Mouse (Mus musculus): ENCODE results near the gene Ocm. TPM values are rescaled to one million over a fixed set of nuclear protein-coding genes. Genes with fewer than 3 reads are reported as not detected.

The Ocm gene
- total and polyA plus RNA-seq, 3 experiments = not detected

DNA sequence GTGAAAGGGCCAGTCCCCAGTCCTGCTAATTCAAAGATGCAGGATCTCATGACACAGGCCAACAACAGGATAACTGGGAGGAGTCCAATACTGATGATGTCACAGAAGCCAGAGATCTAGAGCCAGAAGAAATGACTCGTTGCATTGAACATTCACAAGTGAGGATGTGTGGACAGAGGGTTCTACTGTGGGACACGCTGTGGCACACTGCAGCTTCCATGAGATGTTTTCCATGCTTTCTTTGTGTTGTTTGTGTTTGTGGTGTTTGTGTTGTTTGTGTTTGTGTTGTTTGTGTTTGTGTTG, 50.9 kb downstream of the Ocm start:
- H3K27ac ChIP-seq (ENCODE audit: insufficient read depth, low read depth) = no peak overlapping the region
- H3K4me2 ChIP-seq (ENCODE audit: insufficient read depth, low read depth, poor library complexity, severe bottlenecking) = no peak overlapping the region
- dilution Hi-C loops (cut with MboI; ENCODE audit: extremely low pct_ligation_motif_present, extremely low pct_unique_long_range_greater_than_20kb, low sequenced_read_pairs) = no loop called here

DNA sequence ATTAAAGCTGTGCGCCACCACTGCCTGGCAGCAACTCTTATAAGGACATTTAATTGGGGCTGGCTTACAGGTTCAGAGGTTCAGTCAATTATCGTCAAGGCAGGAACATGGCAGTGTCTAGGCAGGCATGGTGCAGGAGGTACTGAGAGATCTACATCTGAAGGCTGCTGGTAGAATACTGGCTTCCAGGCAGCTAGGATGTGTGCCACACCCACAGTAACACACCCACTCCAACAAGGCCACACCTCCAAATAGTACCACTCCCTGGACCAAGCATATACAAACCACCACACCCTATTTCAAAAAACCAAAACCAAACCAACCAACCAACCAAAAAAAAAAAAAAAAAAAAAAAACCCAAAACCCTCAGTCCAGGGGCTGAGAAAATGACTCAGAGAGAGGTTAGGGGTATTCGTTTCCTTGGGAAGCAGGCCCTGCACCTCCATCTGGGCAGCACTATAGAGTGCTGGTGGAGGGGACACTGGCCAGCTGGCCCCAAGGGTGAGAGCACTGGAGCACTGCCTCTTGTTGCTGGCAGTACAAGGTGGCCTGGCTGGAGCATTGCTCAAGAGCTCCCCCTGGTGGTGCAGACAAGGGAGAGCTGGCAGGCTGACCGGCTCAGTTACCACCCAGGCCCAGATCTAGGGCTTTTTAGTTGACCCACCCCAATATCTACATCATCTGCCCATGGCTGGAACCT, 51.4 kb downstream of the Ocm start:
- in situ Hi-C loops (cut with MboI; ENCODE audit: low pct_ligation_motif_present, low pct_unique_long_range_greater_than_20kb, low sequenced_read_pairs) (no loop called here), dilution Hi-C loops (cut with MboI; ENCODE audit: extremely low pct_ligation_motif_present, extremely low pct_unique_long_range_greater_than_20kb, low sequenced_read_pairs) (no loop called here)
- Histone ChIP-seq H3K4me1 (ENCODE audit: control insufficient read depth in 1 of 2, insufficient read depth in 2 of 2) (peaks cover 0 to 4% of the 10 kb centered on the region in 2 experiments; a peak in 1 of 4 replicates), H3K4me2 (ENCODE audit: insufficient read depth, low read depth, poor library complexity, severe bottlenecking) (no peak overlapping the region), H3K9me3 (replicated peaks; ENCODE audit: low read length) (no peaks in the 10 kb centered on the region), H3K79me2 (replicated peaks; ENCODE audit: control insufficient read depth, extremely low read depth, insufficient read depth, poor library complexity, severe bottlenecking) (no peaks in the 10 kb centered on the region), H3K27me3 (replicated peaks) (no peaks in the 10 kb centered on the region), H3K36me3 (replicated peaks in 1 of 2; ENCODE audit: control insufficient read depth in 1 of 2, insufficient read depth in 1 of 2, low read length in 1 of 2) (no peaks in the 10 kb centered on the region), H3K27ac (ENCODE audit: insufficient read depth, low read depth) (no peak overlapping the region), H3K4me3 (replicated peaks in 1 of 3; ENCODE audit: low read depth in 2 of 3, low read length in 2 of 3, poor library complexity in 1 of 3) (no peak overlapping the region), H3K9ac (ENCODE audit: insufficient read depth, low read depth) (no peak overlapping the region)
- peak; percentile 72 for DNase-seq (ENCODE audit: extremely low read depth)
- TF ChIP-seq BHLHE40 (IDR thresholded peaks at IDR 0.05; ENCODE audit: low read depth, low read length) = no peak
- TF ChIP-seq ZNF384 (IDR thresholded peaks at IDR 0.05; ENCODE audit: low read depth, low read length) = peak; percentile 78
- TF ChIP-seq ZMIZ1 (IDR thresholded peaks at IDR 0.05; ENCODE audit: low read depth, low read length) = no peak
- peak; percentile 31; the same call in 1 of the 2 replicates for TF ChIP-seq TCF12 (IDR thresholded peaks at IDR 0.05; ENCODE audit: low read depth, low read length)
- no peak for TF ChIP-seq RCOR1 (conservative IDR thresholded peaks at IDR 0.05; ENCODE audit: low read depth, low read length)
- TF ChIP-seq MXI1 (IDR thresholded peaks at IDR 0.05; ENCODE audit: low read depth, low read length) = no peak
- TF ChIP-seq GABPA (IDR thresholded peaks at IDR 0.05; ENCODE audit: insufficient replicate concordance, low read depth, low read length) = no peak
- no peak for TF ChIP-seq PAX5 (IDR thresholded peaks at IDR 0.05; ENCODE audit: low read length)
- peak; percentile 90 for TF ChIP-seq SMC3 (IDR thresholded peaks at IDR 0.05; ENCODE audit: low read depth, low read length)
- TF ChIP-seq NELFE (IDR thresholded peaks at IDR 0.05; ENCODE audit: low read depth, low read length) = peak; percentile 28; the same call in 1 of the 2 replicates
- peak; percentile 66 to 87 for TF ChIP-seq CTCF (conservative IDR thresholded peaks at IDR 0.05 in 1 of 2, IDR thresholded peaks at IDR 0.05 in 1 of 2; ENCODE audit: low read depth in 2 of 2, low read length in 2 of 2)
- peak; percentile 76 for TF ChIP-seq RAD21 (IDR thresholded peaks at IDR 0.05; ENCODE audit: low read depth, low read length)
- no peak for TF ChIP-seq ELF1 (IDR thresholded peaks at IDR 0.05; ENCODE audit: low read depth, low read length)
- TF ChIP-seq ZC3H11A (IDR thresholded peaks at IDR 0.05; ENCODE audit: low read depth, low read length) = 0 out of 2 replicates have a peak, but pooled peaks have one; percentile 15
- TF ChIP-seq POLR2A (IDR thresholded peaks at IDR 0.05; ENCODE audit: low read depth, low read length) = no peak
- TF ChIP-seq MAZ (IDR thresholded peaks at IDR 0.05; ENCODE audit: low read depth, low read length) = no peak
- no peak for TF ChIP-seq MAX (IDR thresholded peaks at IDR 0.05; ENCODE audit: low read length)
- TF ChIP-seq MYC (IDR thresholded peaks at IDR 0.05; ENCODE audit: low read depth, low read length) = no peak

More for the DNA sequence above, 50.9 kb downstream of the Ocm start:
- Histone ChIP-seq H3K4me3 (replicated peaks in 1 of 3; ENCODE audit: low read depth in 2 of 3, low read length in 2 of 3, poor library complexity in 1 of 3) (no peak overlapping the region), H3K36me3 (replicated peaks in 1 of 2; ENCODE audit: control insufficient read depth in 1 of 2, insufficient read depth in 1 of 2, low read length in 1 of 2) (no peaks in the 10 kb centered on the region), H3K79me2 (replicated peaks; ENCODE audit: control insufficient read depth, extremely low read depth, insufficient read depth, poor library complexity, severe bottlenecking) (no peaks in the 10 kb centered on the region), H3K9ac (ENCODE audit: insufficient read depth, low read depth) (no peak overlapping the region), H3K4me1 (ENCODE audit: control insufficient read depth in 1 of 2, insufficient read depth in 2 of 2) (peaks cover 0 to 4% of the 10 kb centered on the region in 2 experiments; a peak in 1 of 4 replicates), H3K27me3 (replicated peaks) (no peaks in the 10 kb centered on the region), H3K9me3 (replicated peaks; ENCODE audit: low read length) (no peaks in the 10 kb centered on the region)
- DNase-seq (ENCODE audit: extremely low read depth) = no peak
- in situ Hi-C loops (cut with MboI; ENCODE audit: low pct_ligation_motif_present, low pct_unique_long_range_greater_than_20kb, low sequenced_read_pairs) = no loop called here
- TF ChIP-seq CTCF (conservative IDR thresholded peaks at IDR 0.05 in 1 of 2, IDR thresholded peaks at IDR 0.05 in 1 of 2; ENCODE audit: low read depth in 2 of 2, low read length in 2 of 2) (no peak; a peak in 1 of 4 replicates), EP300 (IDR thresholded peaks at IDR 0.05; ENCODE audit: low read length) (no peak), USF1 (IDR thresholded peaks at IDR 0.05; ENCODE audit: low read depth, low read length) (no peak), JUN (IDR thresholded peaks at IDR 0.05; ENCODE audit: insufficient read depth, low read depth, low read length) (no peak), MYC (IDR thresholded peaks at IDR 0.05; ENCODE audit: low read depth, low read length) (no peak), CHD2 (IDR thresholded peaks at IDR 0.05; ENCODE audit: low read length) (no peak), POLR2A (IDR thresholded peaks at IDR 0.05; ENCODE audit: low read depth, low read length) (no peak)

All from CH12.LX (cell line).